Comparison of ENCODE assay signal across 8 mouse cellular contexts in genomic region chr8:61225581-61226395, GRCm38 (mm10). TPM values are rescaled to one million over a fixed set of nuclear protein-coding genes. Genes with fewer than 3 reads are reported as not detected.
DNase-seq lines count a peak whose midpoint lies in the region; ATAC-seq and TF ChIP-seq lines count a peak whose summit lies in the region.

No protein-coding gene starts in this region.

- peaks cover 12% of the 10 kb centered on the region for H3K79me2 ChIP-seq in myocyte (ENCODE audit: control insufficient read depth, insufficient read depth)

- no peak for TF ChIP-seq POLR2A in myocyte (IDR thresholded peaks at IDR 0.05; ENCODE audit: insufficient read length, low read depth)

- no peak for ATAC-seq in heart, embryonic 13.5 days (ENCODE audit: extremely low read depth, insufficient number of reproducible peaks, low FRiP score, low TSS enrichment)
- no peak for ATAC-seq in inflammation-experienced regulatory T-cells, adult 6 months

- H3ac ChIP-seq in myocyte (ENCODE audit: control insufficient read depth, insufficient read length), result no peak overlapping the region

- H3K27ac ChIP-seq in left cerebral cortex, adult 2 months, result peak overlapping the region; percentile 12; the same call in 1 of the 2 replicates
- peak overlapping the region; percentile 26; the same call in 1 of the 2 replicates for H3K27ac ChIP-seq in heart, embryonic 13.5 days (replicated peaks)

- H3K4me2 ChIP-seq in heart, embryonic 13.5 days, result peak overlapping the region; percentile 80
- peak overlapping the region; percentile 92 for H3K4me2 ChIP-seq in myocyte (ENCODE audit: low read depth)

- H3K27me3 ChIP-seq in heart, embryonic 13.5 days (replicated peaks), result peaks cover 39% of the 10 kb centered on the region
- no peaks in the 10 kb centered on the region for H3K27me3 ChIP-seq in myocyte (ENCODE audit: control insufficient read depth, insufficient read depth, insufficient read length)

- H3K4me3 ChIP-seq in left cerebral cortex, adult 2 months, result peak overlapping the region; percentile 93
- H3K4me3 ChIP-seq in heart, embryonic 13.5 days, result peak overlapping the region; percentile 84
- H3K4me3 ChIP-seq in myocyte, result peak overlapping the region; percentile 71

- peak overlapping the region; percentile 86 for H3K9ac ChIP-seq in heart, embryonic 13.5 days

- H3K36me3 ChIP-seq in heart, embryonic 13.5 days, result peaks cover 2% of the 10 kb centered on the region; the same call in 1 of the 2 replicates
- H3K36me3 ChIP-seq in myocyte (ENCODE audit: control insufficient read depth, insufficient read depth), result peaks cover 6% of the 10 kb centered on the region

- TF ChIP-seq CTCF in left cerebral cortex, adult 2 months (IDR thresholded peaks at IDR 0.05), result no peak

- intact Hi-C loops in left cerebral cortex, adult 2 months (cut with DNase I), result loop anchor here (2.0 kb wide), 2 partner anchors 125 to 161 kb away; no protein-coding TSS in a partner anchor

- peaks cover 48% of the 10 kb centered on the region for H3K4me1 ChIP-seq in heart, embryonic 13.5 days

- no peak for DNase-seq in left cerebral cortex, adult 2 months (ENCODE audit: extremely low spot score in 1 of 2, low spot score in 2 of 2)
- DNase-seq in left cerebral cortex, adult 18-20 months (ENCODE audit: low spot score in 2 of 2), result no peak
- DNase-seq in kidney, postnatal 14 days, result peak; percentile 52
- no peak for DNase-seq in frontal cortex, postnatal 14 days (ENCODE audit: low spot score in 2 of 2)
- no peak for DNase-seq in ovary, postnatal 14 days (ENCODE audit: low spot score)

- H3K9me3 ChIP-seq in heart, embryonic 13.5 days, result no peaks in the 10 kb centered on the region

- 52% methylated on average over 20 of the region's 20 CpGs for WGBS in heart, embryonic 13.5 days

TF ChIP-seq in myocyte, 11 proteins besides CTCF, POLR2A, EP300 and RAD21:
- TF ChIP-seq MYOG (IDR thresholded peaks at IDR 0.05; ENCODE audit: control insufficient read depth in 1 of 3, insufficient read depth in 1 of 3, insufficient read length in 2 of 3, low read depth in 2 of 3), result no peak
- TF ChIP-seq USF1 (IDR thresholded peaks at IDR 0.05; ENCODE audit: low read depth), result no peak
- TF ChIP-seq MYOD1 (IDR thresholded peaks at IDR 0.05; ENCODE audit: control insufficient read depth in 1 of 3, insufficient read length in 2 of 3, low read depth in 2 of 3), result no peak
- TF ChIP-seq SRF (IDR thresholded peaks at IDR 0.05; ENCODE audit: control insufficient read depth, insufficient read length, low read depth), result no peak

RNA-seq across cellular contexts. Expression of gene Sh3rf1, which starts 2.1 kb away (rescaled TPM):
- total RNA-seq in left cerebral cortex, adult 2 months (2021), result 10 to 100 TPM; 37.5 to 40.7 TPM
- 10 to 100 TPM; 38.7 to 39.5 TPM for total RNA-seq in left cerebral cortex, adult 18-20 months (2021)
- 4.8 and 5.3 TPM in 2 replicates for polyA plus RNA-seq in heart, embryonic 13.5 days (2015; fragmentation: Nextera tagmentation; extraction: Ambion mirVana)
- polyA plus RNA-seq in myocyte (2012; fragmentation: generic; extraction: Trizol), result 4.2 TPM
- polyA plus RNA-seq in inflammation-experienced regulatory T-cells, adult 6 months (2017; shearing (Covaris generic)), result 1 to 10 TPM; 6.4 to 9.2 (median 6.4) TPM
